Mouse (Mus musculus) kidney, adult 2 months (tissue): ENCODE results near the gene Pth1r.

Experiments used
- CTCF ChIP-seq: fragments of 200-500 bp; conservative IDR thresholded peaks from 2 replicates; pipeline ENCODE4 v1.5.1; 2011; ENCODE audit warnings: low read depth, mild to moderate bottlenecking, control low read depth, low read length, moderate library complexity, mixed read lengths; ENCODE audit not compliant: insufficient read depth, insufficient read length
- POLR2A ChIP-seq: fragments of 200-500 bp; IDR thresholded peaks from one replicate; pipeline ENCODE4 v1.6.1; 2011; ENCODE audit warnings: low read depth, low read length, control low read depth

DNA sequence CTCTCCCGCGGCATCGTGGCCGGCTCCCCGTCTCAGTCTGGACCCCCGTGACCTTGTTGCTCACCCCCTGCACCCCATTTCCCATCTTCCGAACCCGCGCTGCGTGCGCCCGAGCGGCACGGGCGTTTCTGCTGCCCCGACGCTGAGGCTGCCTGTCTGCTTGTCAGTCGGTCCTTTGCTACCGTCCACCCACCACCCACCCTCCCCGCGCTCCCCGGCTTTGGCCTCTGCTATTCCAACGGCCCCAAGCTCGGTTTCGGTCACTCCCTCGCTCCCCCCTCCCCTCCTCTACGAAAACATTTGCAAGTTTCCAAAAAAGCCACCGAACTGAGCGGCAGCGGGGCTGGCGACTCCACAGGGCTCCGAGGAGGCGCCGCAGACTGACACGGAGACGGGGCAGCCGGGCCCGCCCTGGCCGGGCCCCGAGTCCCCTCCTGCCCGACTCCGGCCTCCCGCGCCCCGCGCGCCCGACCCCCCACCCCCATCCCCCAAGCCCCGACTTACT, 3.9 kb downstream of the Pth1r start:
- no peak for TF ChIP-seq CTCF
- TF ChIP-seq POLR2A, result no peak
